Mouse (Mus musculus): ENCODE results near the gene Pet117. TPM values are rescaled to one million over a fixed set of nuclear protein-coding genes. Genes with fewer than 3 reads are reported as not detected.

Pet117 gene
- 2.5 TPM for polyA plus RNA-seq (2017; shearing (Covaris generic))

DNA sequence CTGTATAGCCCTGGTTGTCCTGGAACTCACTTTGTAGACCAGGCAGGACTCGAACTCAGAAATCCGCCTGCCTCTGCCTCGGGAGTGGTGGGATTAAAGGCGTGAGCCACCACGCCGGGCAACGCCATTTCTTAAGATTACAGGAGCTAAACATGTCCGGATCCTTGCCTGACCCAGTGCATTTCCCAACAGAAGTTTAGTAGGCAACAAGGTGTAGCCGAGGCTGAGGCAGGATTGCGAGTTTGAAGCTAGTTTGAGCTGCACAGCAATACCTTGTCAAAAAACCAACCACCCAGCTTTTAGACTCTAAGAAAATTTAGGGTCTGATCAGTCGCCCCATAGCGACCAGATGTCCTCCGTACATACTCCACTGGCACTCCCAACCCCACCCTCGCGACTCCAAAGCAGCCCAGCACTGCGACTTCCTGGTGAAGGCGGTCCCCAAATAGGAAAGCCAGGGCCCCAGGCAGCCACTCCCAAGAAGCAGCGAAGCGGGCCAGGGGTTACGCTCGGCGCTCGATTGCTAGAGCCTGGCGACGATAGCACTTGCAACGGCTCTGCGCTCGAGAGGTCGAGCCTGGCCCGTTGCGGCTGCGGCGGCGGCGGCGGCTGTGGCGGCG lies at the start of gene Pet117, which contains the start of gene Kat14:
Gene Pet117 (plus strand): TSS at position 597 of the 620 bp plus-strand sequence.
Gene Kat14 (plus strand): TSS at position 584 of the 620 bp plus-strand sequence.

DNA sequence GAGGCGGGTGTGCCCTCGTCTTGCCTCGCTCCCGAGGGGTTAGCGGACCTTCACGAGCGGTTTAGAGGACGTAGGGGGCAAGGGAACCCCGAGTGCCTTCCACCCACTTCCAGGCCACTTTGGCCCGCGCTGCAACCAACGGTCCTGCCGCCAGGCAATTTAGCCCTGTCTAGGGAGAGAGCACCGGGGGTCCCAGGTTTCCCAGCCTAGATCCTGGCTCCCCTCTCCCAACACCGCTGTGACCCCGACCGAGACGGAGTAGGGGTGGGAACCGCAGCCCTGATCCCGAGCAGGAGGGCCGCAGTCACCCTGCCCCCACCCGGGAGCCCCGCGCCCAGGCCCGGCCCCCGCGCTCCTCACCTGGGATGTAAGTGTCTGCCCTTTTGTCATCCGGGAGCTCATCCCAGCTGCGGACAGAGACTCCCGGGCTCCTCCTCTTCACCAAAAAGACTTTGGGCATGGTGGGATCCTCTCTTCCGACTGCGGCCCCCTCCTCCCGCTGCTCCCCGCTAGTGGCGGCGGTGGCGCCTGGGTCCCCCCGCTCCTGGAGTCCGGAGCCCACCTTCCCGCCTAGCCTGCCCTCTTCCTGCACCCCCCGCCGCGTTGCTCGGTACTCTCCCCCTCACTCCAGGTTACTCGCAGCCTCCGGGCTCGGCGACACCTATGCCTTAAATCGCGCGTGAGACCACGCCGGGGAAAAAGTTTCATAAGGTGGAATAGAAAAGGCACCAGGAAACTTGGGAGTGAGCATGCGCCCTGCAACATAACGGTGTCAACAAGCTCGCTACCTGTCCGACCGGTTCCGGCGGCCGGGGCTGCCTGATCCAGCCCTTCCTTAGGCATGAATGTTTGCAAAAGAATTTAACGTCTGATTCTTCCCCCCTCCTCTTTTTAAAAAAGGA lies 37.1 kb upstream of the Pet117 start, which contains the start of gene Ovol2:
Gene Ovol2 (minus strand): TSS at position 746 of the 902 bp plus-strand sequence.

Other genes starting within 250 kb of the Pet117 start
- gene Mgme1, start 98.3 kb upstream of the Pet117 start, polyA plus RNA-seq (2017; shearing (Covaris generic)), result 8.9 TPM
- 42.9 TPM for gene Snx5, start 98.1 kb upstream of the Pet117 start, polyA plus RNA-seq (2017; shearing (Covaris generic))
- not detected for gene Ovol2, start 36.9 kb upstream of the Pet117 start, polyA plus RNA-seq (2017; shearing (Covaris generic))
- 14.4 TPM for gene Kat14, start within 50 bp of the Pet117 start, polyA plus RNA-seq (2017; shearing (Covaris generic))
- 0.16 TPM for gene Dzank1, start 158.4 kb downstream of the Pet117 start, polyA plus RNA-seq (2017; shearing (Covaris generic))
- 47.5 TPM for gene Polr3f, start 158.7 kb downstream of the Pet117 start, polyA plus RNA-seq (2017; shearing (Covaris generic))
- 13.7 TPM for gene Rbbp9, start 181.9 kb downstream of the Pet117 start, polyA plus RNA-seq (2017; shearing (Covaris generic))
- 88.1 TPM for gene Sec23b, start 187.2 kb downstream of the Pet117 start, polyA plus RNA-seq (2017; shearing (Covaris generic))
- gene Smim26, start 225.1 kb downstream of the Pet117 start, polyA plus RNA-seq (2017; shearing (Covaris generic)), result 34.6 TPM
- gene Dtd1, start 230.9 kb downstream of the Pet117 start, polyA plus RNA-seq (2017; shearing (Covaris generic)), result 76.3 TPM

Measured in CD4-positive, CD25-positive, alpha-beta regulatory T cell, adult 9 weeks (primary cell).